8 mouse cellular contexts compared by ENCODE assay signal in genomic region chr8:111735791-111736190, GRCm38 (mm10). TPM values are rescaled to one million over a fixed set of nuclear protein-coding genes. Genes with fewer than 3 reads are reported as not detected.
DNase-seq lines count a peak whose midpoint lies in the region; ATAC-seq and TF ChIP-seq lines count a peak whose summit lies in the region.

No protein-coding gene starts in this region.

- H3K4me1 ChIP-seq in heart, embryonic 16.5 days (ENCODE audit: control insufficient read depth, insufficient read depth, low read length) = peaks cover 78% of the 10 kb centered on the region
- H3K4me1 ChIP-seq in midbrain, postnatal 0 days (ENCODE audit: insufficient read depth, low read length) = peaks cover 33% of the 10 kb centered on the region

- DNase-seq in cerebellum, adult 9-10 months = peak; percentile 49
- DNase-seq in left cerebral cortex, adult 2 months (ENCODE audit: extremely low spot score in 1 of 2, low spot score in 2 of 2) = no peak
- DNase-seq in left cerebral cortex, adult 11 months (ENCODE audit: low spot score) = no peak
- DNase-seq in midbrain, postnatal 0 days (ENCODE audit: low spot score) = no peak
- no peak for DNase-seq in adrenal gland, postnatal 10 days
- no peak for DNase-seq in right cerebral cortex, postnatal 4 days

- intact Hi-C loops in left cerebral cortex, adult 2 months (cut with DNase I) = no loop called here

- no peak for ATAC-seq in cerebellum, adult (ENCODE audit: insufficient number of reproducible peaks, low FRiP score, low TSS enrichment)
- no peak for ATAC-seq in heart, embryonic 16.5 days (replicated peaks; ENCODE audit: extremely low read depth, insufficient read depth, low FRiP score)
- ATAC-seq in midbrain, postnatal 0 days (ENCODE audit: low FRiP score) = no peak

- H3K4me2 ChIP-seq in heart, embryonic 16.5 days (ENCODE audit: low read depth, low read length) = peak overlapping the region; percentile 10; the same call in 1 of the 2 replicates
- H3K4me2 ChIP-seq in midbrain, postnatal 0 days (ENCODE audit: low read depth, low read length, poor library complexity, severe bottlenecking) = no peak overlapping the region

- no peaks in the 10 kb centered on the region for H3K27me3 ChIP-seq in heart, embryonic 16.5 days (ENCODE audit: control insufficient read depth, insufficient read depth, low read length)
- no peaks in the 10 kb centered on the region for H3K27me3 ChIP-seq in midbrain, postnatal 0 days (ENCODE audit: insufficient read depth, low read length)

- peak overlapping the region; percentile 35; the same call in 1 of the 2 replicates for H3K9ac ChIP-seq in heart, embryonic 16.5 days (ENCODE audit: low read length)
- H3K9ac ChIP-seq in midbrain, postnatal 0 days (replicated peaks; ENCODE audit: low read length, poor library complexity, severe bottlenecking) = 0 out of 2 replicates have a peak overlapping the region, but pooled peaks have one; percentile 13

- H3K9me3 ChIP-seq in heart, embryonic 16.5 days (replicated peaks; ENCODE audit: control insufficient read depth, low read length) = no peaks in the 10 kb centered on the region
- H3K9me3 ChIP-seq in midbrain, postnatal 0 days (ENCODE audit: low read length) = no peaks in the 10 kb centered on the region

- peak overlapping the region; percentile 77 for H3K27ac ChIP-seq in left cerebral cortex, adult 2 months
- peak overlapping the region; percentile 89 for H3K27ac ChIP-seq in heart, embryonic 16.5 days (ENCODE audit: low read length)
- H3K27ac ChIP-seq in midbrain, postnatal 0 days (ENCODE audit: low read depth, low read length) = no peak overlapping the region

- WGBS in heart, embryonic 16.5 days = 60% methylated on average over 4 of the region's 4 CpGs
- WGBS in midbrain, postnatal 0 days = 74% methylated on average over 4 of the region's 4 CpGs

- TF ChIP-seq CTCF in left cerebral cortex, adult 2 months (IDR thresholded peaks at IDR 0.05) = no peak
- TF ChIP-seq CTCF in midbrain, postnatal 0 days (IDR thresholded peaks at IDR 0.05) = no peak

- no peaks in the 10 kb centered on the region for H3K36me3 ChIP-seq in heart, embryonic 16.5 days (ENCODE audit: control insufficient read depth, insufficient read depth)
- no peaks in the 10 kb centered on the region for H3K36me3 ChIP-seq in midbrain, postnatal 0 days (ENCODE audit: insufficient read depth, low read length)

- no peak overlapping the region for H3K4me3 ChIP-seq in left cerebral cortex, adult 2 months
- H3K4me3 ChIP-seq in heart, embryonic 16.5 days (ENCODE audit: low read length) = no peak overlapping the region
- no peak overlapping the region for H3K4me3 ChIP-seq in midbrain, postnatal 0 days (ENCODE audit: low read depth, low read length)

RNA-seq across cellular contexts. Expression of gene Bcar1, which starts 7.8 kb away (rescaled TPM):
- 10 to 100 TPM; 49.3 to 54.2 TPM for total RNA-seq in left cerebral cortex, adult 2 months (2021)
- 39.8 and 46.7 TPM in 2 replicates for polyA plus RNA-seq in heart, embryonic 16.5 days (2015; fragmentation: Nextera tagmentation; extraction: Ambion mirVana)
- total RNA-seq in midbrain, postnatal 0 days (2014; rRNA removed) = 62.3 and 72.8 TPM in 2 replicates
- polyA plus RNA-seq in midbrain, postnatal 0 days (2015; fragmentation: Nextera tagmentation; extraction: Ambion mirVana) = 38.3 and 44.3 TPM in 2 replicates
- 10 to 100 TPM; 53.4 to 62.7 TPM for total RNA-seq in adrenal gland, postnatal 10 days (2021)

RNA-seq across cellular contexts. Expression of gene Ctrb1, which starts 45.0 kb away (rescaled TPM):
- total RNA-seq in left cerebral cortex, adult 2 months (2021) = not detected
- 0.17 and 2.1 TPM in 2 replicates for polyA plus RNA-seq in heart, embryonic 16.5 days (2015; fragmentation: Nextera tagmentation; extraction: Ambion mirVana)
- not detected in 2 replicates for total RNA-seq in midbrain, postnatal 0 days (2014; rRNA removed)
- polyA plus RNA-seq in midbrain, postnatal 0 days (2015; fragmentation: Nextera tagmentation; extraction: Ambion mirVana) = not detected in 2 replicates
- under 1 TPM in 1 of 2 experiments, not detected in 1; 0.42 TPM for total RNA-seq in adrenal gland, postnatal 10 days (2021)
